13 mouse cellular contexts compared by ENCODE assay signal in genomic region chr10:76261447-76261846, GRCm38 (mm10). TPM values are rescaled to one million over a fixed set of nuclear protein-coding genes. Genes with fewer than 3 reads are reported as not detected.
A peak's percentile ranks its signal among the peaks of the same experiment; 100 is the strongest.
DNase-seq lines count a peak whose midpoint lies in the region; ATAC-seq and TF ChIP-seq lines count a peak whose summit lies in the region.
"Had no signal": no experiment of that assay in that cellular context is flagged by ENCODE, and none has a peak within 500 bp of the region (broad histone marks: within the 10 kb centered on the region; RNA-seq: fewer than 3 reads in every experiment).

No protein-coding gene starts in this region.

- TF ChIP-seq CTCF in intestine, postnatal 0 days (IDR thresholded peaks at IDR 0.05; ENCODE audit: low read depth), result no peak
- TF ChIP-seq CTCF in lung, adult 2 months (IDR thresholded peaks at IDR 0.05; ENCODE audit: insufficient read depth, low read length), result no peak

- H3K9me3 ChIP-seq in liver, embryonic 11.5 days (ENCODE audit: control insufficient read depth, low read length), result no peaks in the 10 kb centered on the region
- H3K9me3 ChIP-seq in intestine, postnatal 0 days (ENCODE audit: control insufficient read depth), result no peaks in the 10 kb centered on the region
- H3K9me3 ChIP-seq in stomach, embryonic 15.5 days, result no peaks in the 10 kb centered on the region
- H3K9me3 ChIP-seq: limb, embryonic 15.5 days; midbrain, embryonic 12.5 days; neural tube, embryonic 13.5 days had no signal

- 55% methylated on average over 3 of the region's 3 CpGs for WGBS in liver, embryonic 11.5 days
- 38% methylated on average over 3 of the region's 3 CpGs for WGBS in intestine, postnatal 0 days
- 74% methylated on average over 3 of the region's 3 CpGs for WGBS in lung, adult 2 months
- WGBS in stomach, embryonic 15.5 days, result 50% methylated on average over 3 of the region's 3 CpGs

- no peak overlapping the region for H3K9ac ChIP-seq in liver, embryonic 11.5 days (ENCODE audit: low read depth, low read length)
- H3K9ac ChIP-seq in intestine, postnatal 0 days (ENCODE audit: low read depth, low read length), result no peak overlapping the region
- H3K9ac ChIP-seq in stomach, embryonic 15.5 days, result no peak overlapping the region
- H3K9ac ChIP-seq: limb, embryonic 15.5 days; midbrain, embryonic 12.5 days; neural tube, embryonic 13.5 days had no signal

- DNase-seq in liver, embryonic 11.5 days (ENCODE audit: low spot score), result no peak
- DNase-seq in liver, result no peak
- DNase-seq in lung, adult 2 months, result peak; percentile 42
- no peak for DNase-seq in heart, adult 9 months (ENCODE audit: low spot score in 2 of 2)
- no peak for DNase-seq in thymus, postnatal 4 days
- DNase-seq: adrenal gland, postnatal 36 days; heart, adult 11 months; spleen, adult 18-20 months had no signal

- 0 out of 2 replicates have a peak, but pooled peaks cover 2% of the 10 kb centered on the region for H3K36me3 ChIP-seq in liver, embryonic 11.5 days (ENCODE audit: control insufficient read depth, insufficient read depth, low read length)
- peaks cover 20% of the 10 kb centered on the region for H3K36me3 ChIP-seq in intestine, postnatal 0 days (ENCODE audit: control insufficient read depth, insufficient read depth)
- H3K36me3 ChIP-seq in stomach, embryonic 15.5 days, result peaks cover 17% of the 10 kb centered on the region; the same call in 1 of the 2 replicates

- no peak for TF ChIP-seq POLR2A in lung, adult 2 months (IDR thresholded peaks at IDR 0.05; ENCODE audit: borderline replicate concordance, extremely low read depth, low read depth, low read length)

- no peak overlapping the region for H3K4me2 ChIP-seq in liver, embryonic 11.5 days
- H3K4me2 ChIP-seq in intestine, postnatal 0 days (replicated peaks; ENCODE audit: low read depth), result no peak overlapping the region
- H3K4me2 ChIP-seq in stomach, embryonic 15.5 days, result no peak overlapping the region
- H3K4me2 ChIP-seq: limb, embryonic 15.5 days; midbrain, embryonic 12.5 days; neural tube, embryonic 13.5 days had no signal

- H3K27me3 ChIP-seq in liver, embryonic 11.5 days (replicated peaks; ENCODE audit: control insufficient read depth, insufficient read depth, low read length), result no peaks in the 10 kb centered on the region
- H3K27me3 ChIP-seq in intestine, postnatal 0 days (replicated peaks; ENCODE audit: control insufficient read depth, insufficient read depth, low read length), result no peaks in the 10 kb centered on the region
- H3K27me3 ChIP-seq in stomach, embryonic 15.5 days (replicated peaks), result no peaks in the 10 kb centered on the region
- H3K27me3 ChIP-seq: limb, embryonic 15.5 days; midbrain, embryonic 12.5 days; neural tube, embryonic 13.5 days had no signal

- H3K27ac ChIP-seq in liver, embryonic 11.5 days (ENCODE audit: low read depth, low read length), result no peak overlapping the region
- H3K27ac ChIP-seq in intestine, postnatal 0 days (ENCODE audit: low read depth, low read length), result no peak overlapping the region
- H3K27ac ChIP-seq in stomach, embryonic 15.5 days, result no peak overlapping the region
- H3K27ac ChIP-seq: limb, embryonic 15.5 days; midbrain, embryonic 12.5 days; neural tube, embryonic 13.5 days had no signal

- no peak overlapping the region for H3K4me3 ChIP-seq in liver, embryonic 11.5 days (ENCODE audit: low read depth, low read length)
- H3K4me3 ChIP-seq in intestine, postnatal 0 days (ENCODE audit: low read depth, low read length), result no peak overlapping the region
- H3K4me3 ChIP-seq in lung, adult 2 months (replicated peaks; ENCODE audit: extremely low read depth, low read depth, low read length), result no peak overlapping the region
- H3K4me3 ChIP-seq in stomach, embryonic 15.5 days (replicated peaks), result no peak overlapping the region
- H3K4me3 ChIP-seq: limb, embryonic 15.5 days; midbrain, embryonic 12.5 days; neural tube, embryonic 13.5 days had no signal

- no peaks in the 10 kb centered on the region for H3K4me1 ChIP-seq in liver, embryonic 11.5 days (replicated peaks; ENCODE audit: control insufficient read depth, insufficient read depth, low read length)
- no peaks in the 10 kb centered on the region; the same call in 1 of the 2 replicates for H3K4me1 ChIP-seq in intestine, postnatal 0 days (replicated peaks; ENCODE audit: control insufficient read depth, insufficient read depth, low read length)
- H3K4me1 ChIP-seq in lung, adult 2 months (ENCODE audit: control insufficient read depth, insufficient read depth, low read length), result peaks cover 12% of the 10 kb centered on the region
- H3K4me1 ChIP-seq in stomach, embryonic 15.5 days, result peaks cover 6% of the 10 kb centered on the region; the same call in 1 of the 2 replicates

- ATAC-seq in liver, embryonic 11.5 days (replicated peaks; ENCODE audit: low FRiP score), result peak; percentile 47; the same call in 1 of the 2 replicates
- ATAC-seq in intestine, postnatal 0 days, result peak; percentile 76
- ATAC-seq in stomach, embryonic 15.5 days (ENCODE audit: insufficient read depth, low FRiP score, low read depth), result peak; percentile 74; the same call in 1 of the 2 replicates

RNA-seq across cellular contexts. Expression of gene S100b, which starts 7.8 kb away (rescaled TPM):
- not detected in 2 replicates for polyA plus RNA-seq in liver, embryonic 11.5 days (2014; fragmentation: Nextera tagmentation; extraction: Ambion mirVana)
- 5.9 and 7.0 TPM in 2 replicates for polyA plus RNA-seq in intestine, postnatal 0 days (2015; fragmentation: Nextera tagmentation; extraction: Ambion mirVana)
- 1.4 and 3.1 TPM in 2 replicates for polyA plus RNA-seq in lung, adult 2 months (2012; rRNA removed)
- polyA plus RNA-seq in stomach, embryonic 15.5 days (2015; fragmentation: Nextera tagmentation; extraction: Ambion mirVana), result 2.5 and 2.8 TPM in 2 replicates

RNA-seq across cellular contexts. Expression of gene Prmt2, which starts 23.8 kb away (rescaled TPM):
- 21.2 and 21.6 TPM in 2 replicates for polyA plus RNA-seq in liver, embryonic 11.5 days (2014; fragmentation: Nextera tagmentation; extraction: Ambion mirVana)
- polyA plus RNA-seq in intestine, postnatal 0 days (2015; fragmentation: Nextera tagmentation; extraction: Ambion mirVana), result 23.9 and 25.6 TPM in 2 replicates
- polyA plus RNA-seq in lung, adult 2 months (2012; rRNA removed), result 81.3 and 101 TPM in 2 replicates
- polyA plus RNA-seq in stomach, embryonic 15.5 days (2015; fragmentation: Nextera tagmentation; extraction: Ambion mirVana), result 48.4 and 51.3 TPM in 2 replicates
